Mouse (Mus musculus) limb, embryonic 10.5 days (tissue): ENCODE results near the gene Mturn. TPM values are rescaled to one million over a fixed set of nuclear protein-coding genes. Genes with fewer than 3 reads are reported as not detected.

Experiments
- DNase-seq: peaks from one replicate; pipeline ENCODE4 v3.0.0-alpha.2; 2017; ENCODE audit warnings: low spot score
- H3K27ac ChIP-seq: fragments of 300-500 bp; sonication (generic); 2 replicates; pipeline ENCODE4 v1.5.1; 2016; ENCODE audit warnings: mild to moderate bottlenecking
- H3K27me3 ChIP-seq: fragments of 300-500 bp; sonication (generic); 2 replicates; pipeline ENCODE4 v1.6.1; 2016; ENCODE audit warnings: low read depth, mild to moderate bottlenecking; ENCODE audit not compliant: poor library complexity, severe bottlenecking
- H3K36me3 ChIP-seq: fragments of 300-500 bp; sonication (generic); 2 replicates; pipeline ENCODE4 v1.6.1; 2016; ENCODE audit warnings: mild to moderate bottlenecking, moderate library complexity
- H3K4me1 ChIP-seq: fragments of 300-500 bp; sonication (generic); 2 replicates; pipeline ENCODE4 v1.6.1; 2016
- H3K4me3 ChIP-seq: fragments of 300-500 bp; sonication (generic); 2 replicates; pipeline ENCODE4 v1.5.1; 2016; ENCODE audit warnings: mild to moderate bottlenecking, moderate library complexity
- H3K9me3 ChIP-seq: fragments of 300-500 bp; sonication (generic); replicated peaks from 2 replicates; pipeline ENCODE4 v1.6.1; 2016; ENCODE audit warnings: mild to moderate bottlenecking
- WGBS: fragments of 180-500 bp; shearing (Covaris S2); methylation state at CpG from one replicate; pipeline ENCODE4 v1.1.7; 2016; 5-methylcytosine and 5-hydroxymethylcytosine counted together
- polyA plus RNA-seq: library from polyadenylated mRNA; unstranded; fragments of >200 nt; fragmentation: Nextera tagmentation; extraction: Ambion mirVana; gene quantifications from 2 replicates; pipeline ENCODE4 v1.2.1, GENCODE M21; 2016

The Mturn gene
- polyA plus RNA-seq, 1 experiment from 2014 or later = 5.2 TPM

DNA sequence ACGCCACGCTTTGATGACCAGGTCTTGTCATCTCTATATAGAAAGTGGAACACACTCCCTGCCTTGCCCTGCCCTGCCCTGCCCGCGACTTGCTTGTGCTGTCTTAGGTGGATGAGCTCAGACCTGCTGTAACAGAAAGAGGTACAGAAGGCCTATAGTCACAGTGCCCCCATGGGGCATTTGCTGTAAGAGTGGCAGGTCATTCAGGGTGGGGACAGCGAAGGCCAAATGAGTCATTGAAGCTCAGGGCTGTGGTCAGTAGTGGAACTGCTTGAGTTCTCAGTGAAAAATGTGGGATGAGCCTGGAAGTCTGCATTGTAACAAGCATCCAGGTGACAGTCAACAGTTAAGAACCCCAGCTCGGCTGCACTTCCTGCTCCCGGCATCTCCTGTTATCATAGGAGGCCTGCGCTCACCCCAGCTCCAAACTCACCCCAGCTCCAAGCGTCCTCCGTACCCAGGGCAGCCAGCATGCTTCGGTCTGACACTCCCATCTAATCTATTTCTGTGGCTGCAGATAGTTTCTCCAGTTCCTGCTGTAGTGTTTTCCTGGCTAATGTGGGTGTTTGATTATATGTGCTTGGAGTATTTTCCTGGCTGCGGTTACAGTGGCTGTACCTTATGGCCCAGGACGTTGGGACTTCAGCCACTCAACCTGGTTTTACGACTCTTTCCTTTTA is 4.4 kb downstream of the Mturn start:
- H3K27ac ChIP-seq = no peak overlapping the region
- peaks cover 14% of the 10 kb centered on the region; the same call in 1 of the 2 replicates for H3K4me1 ChIP-seq
- 77% methylated on average over 14 of the region's 14 CpGs for WGBS
- no peaks in the 10 kb centered on the region for H3K36me3 ChIP-seq
- no peak overlapping the region for H3K4me3 ChIP-seq
- H3K9me3 ChIP-seq = no peaks in the 10 kb centered on the region
- peaks cover 41% of the 10 kb centered on the region for H3K27me3 ChIP-seq
- DNase-seq = no peak

DNA sequence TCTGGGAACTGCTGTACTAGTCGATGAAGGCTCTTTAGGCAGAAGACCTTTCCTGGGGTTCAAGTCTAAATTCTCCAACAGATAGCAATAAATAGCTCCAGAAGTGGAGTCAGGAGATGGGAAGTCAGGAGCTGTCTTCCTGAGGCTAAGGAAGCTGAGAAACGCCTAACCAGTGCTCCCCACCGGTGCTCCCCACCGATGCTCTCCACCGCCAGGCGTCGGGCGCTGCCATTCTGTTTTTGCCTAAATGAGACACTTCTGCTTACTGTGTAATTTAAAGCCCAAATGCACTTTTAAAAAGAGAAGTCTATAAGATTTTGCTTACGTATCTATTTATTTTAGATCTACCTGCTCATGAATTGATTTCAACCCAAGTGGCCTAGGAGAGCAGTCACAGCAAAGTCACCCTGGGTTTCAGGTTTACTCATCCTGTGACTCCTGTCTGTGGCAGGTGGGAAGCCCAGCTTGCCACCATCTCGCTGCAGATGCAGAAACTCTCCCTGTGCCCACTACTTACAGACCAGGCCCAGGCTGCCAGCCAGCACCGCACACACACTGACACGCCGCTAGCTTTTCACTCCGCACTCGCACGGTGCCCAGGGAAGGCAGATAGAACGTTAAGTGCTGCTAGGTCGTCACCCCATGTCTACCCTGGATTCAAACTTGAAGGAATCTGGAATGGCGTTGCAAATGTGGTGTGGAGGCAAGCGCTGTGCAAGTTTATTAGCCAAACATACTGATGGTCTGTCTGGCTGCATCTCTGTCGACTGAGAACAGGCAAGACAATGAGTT is 5.7 kb downstream of the Mturn start:
- Histone ChIP-seq H3K27ac (no peak overlapping the region), H3K4me1 (peaks cover 5% of the 10 kb centered on the region; the same call in 1 of the 2 replicates), H3K27me3 (peaks cover 37% of the 10 kb centered on the region), H3K9me3 (no peaks in the 10 kb centered on the region), H3K4me3 (no peak overlapping the region), H3K36me3 (no peaks in the 10 kb centered on the region)
- DNase-seq = no peak
- WGBS = 90% methylated on average over 21 of the region's 21 CpGs

DNA sequence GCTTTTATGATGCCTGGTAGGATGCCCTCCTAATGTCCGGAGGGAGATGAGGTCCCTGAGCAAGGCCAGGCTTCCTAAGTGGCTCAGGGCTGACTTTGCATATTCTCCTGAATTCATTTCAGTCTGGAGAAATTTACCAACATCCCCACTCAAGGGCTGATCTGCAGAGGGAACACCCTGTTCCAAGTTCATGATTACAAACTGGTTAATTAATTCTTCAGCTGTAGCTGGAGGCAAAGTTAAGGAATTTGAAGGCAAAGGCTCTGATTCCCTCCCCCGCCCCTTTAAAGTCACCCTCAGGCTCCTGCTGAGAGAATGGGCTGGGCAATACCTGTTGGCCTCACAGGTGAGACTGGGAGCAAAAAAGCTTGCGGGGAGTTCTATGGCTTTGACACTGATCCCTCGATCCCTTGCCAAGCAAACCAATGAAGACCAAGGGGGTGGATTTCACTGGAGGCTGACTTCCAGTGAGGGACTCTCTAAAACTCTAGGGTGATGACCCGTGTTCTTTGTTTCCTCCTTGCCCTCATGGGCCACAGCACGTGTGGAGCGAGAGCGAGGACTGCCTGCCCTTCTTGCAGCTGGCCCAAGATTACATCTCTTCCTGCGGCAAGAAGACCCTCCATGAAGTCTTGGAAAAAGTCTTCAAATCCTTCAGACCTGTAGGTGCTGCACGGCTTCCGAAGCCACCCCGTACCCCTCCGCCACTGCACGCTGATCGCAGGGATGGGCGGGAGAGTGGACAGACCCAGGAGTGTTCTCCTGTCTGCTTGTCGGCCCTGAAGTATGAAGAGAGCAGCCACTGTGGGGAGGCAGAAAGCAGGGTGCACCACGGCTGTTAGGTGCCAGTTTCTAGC is 7.3 kb downstream of the Mturn start:
- H3K36me3 ChIP-seq = no peaks in the 10 kb centered on the region
- H3K4me3 ChIP-seq = no peak overlapping the region
- 76% methylated on average over 18 of the region's 18 CpGs for WGBS
- H3K4me1 ChIP-seq = no peaks in the 10 kb centered on the region
- H3K9me3 ChIP-seq = no peaks in the 10 kb centered on the region
- peaks cover 22% of the 10 kb centered on the region for H3K27me3 ChIP-seq
- H3K27ac ChIP-seq = no peak overlapping the region
- no peak for DNase-seq

DNA sequence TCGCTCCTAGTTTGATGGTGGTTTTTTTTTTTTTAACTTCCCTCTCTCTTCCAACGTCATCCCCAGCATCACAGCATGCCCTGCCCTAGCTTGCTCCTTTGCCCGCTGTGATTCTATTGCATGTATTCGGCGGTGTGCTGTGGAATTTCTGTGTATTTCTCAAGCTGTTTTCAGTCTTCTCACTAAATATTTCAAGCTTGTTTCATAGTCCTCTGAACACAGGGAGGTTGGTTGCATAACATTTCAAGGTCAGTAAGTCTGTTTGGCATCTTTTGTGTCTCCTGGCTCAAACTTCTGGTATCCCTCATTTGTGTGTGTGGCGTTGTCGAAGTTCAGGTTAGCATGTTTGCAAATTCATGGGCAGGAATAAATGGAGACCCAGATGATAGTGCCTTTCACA is 8.3 kb downstream of the Mturn start:
- no peak overlapping the region for H3K4me3 ChIP-seq
- no peaks in the 10 kb centered on the region for H3K4me1 ChIP-seq
- H3K27ac ChIP-seq = no peak overlapping the region
- DNase-seq = no peak
- H3K9me3 ChIP-seq = no peaks in the 10 kb centered on the region
- peaks cover 13% of the 10 kb centered on the region; the same call in 1 of the 2 replicates for H3K27me3 ChIP-seq
- H3K36me3 ChIP-seq = no peaks in the 10 kb centered on the region
- 88% methylated on average over 7 of the region's 7 CpGs for WGBS

- peaks cover 13% of the 10 kb centered on the region; the same call in 1 of the 2 replicates for H3K27me3 ChIP-seq
- no peak for DNase-seq
- H3K9me3 ChIP-seq = no peaks in the 10 kb centered on the region
- H3K36me3 ChIP-seq = no peaks in the 10 kb centered on the region
- WGBS = 87% methylated on average over 13 of the region's 13 CpGs
- no peak overlapping the region for H3K27ac ChIP-seq
- no peaks in the 10 kb centered on the region for H3K4me1 ChIP-seq
- H3K4me3 ChIP-seq = no peak overlapping the region
Measured at GRCm38 (mm10) chr6:54690838-54691237, 9.4 kb downstream of the Mturn start.

DNA sequence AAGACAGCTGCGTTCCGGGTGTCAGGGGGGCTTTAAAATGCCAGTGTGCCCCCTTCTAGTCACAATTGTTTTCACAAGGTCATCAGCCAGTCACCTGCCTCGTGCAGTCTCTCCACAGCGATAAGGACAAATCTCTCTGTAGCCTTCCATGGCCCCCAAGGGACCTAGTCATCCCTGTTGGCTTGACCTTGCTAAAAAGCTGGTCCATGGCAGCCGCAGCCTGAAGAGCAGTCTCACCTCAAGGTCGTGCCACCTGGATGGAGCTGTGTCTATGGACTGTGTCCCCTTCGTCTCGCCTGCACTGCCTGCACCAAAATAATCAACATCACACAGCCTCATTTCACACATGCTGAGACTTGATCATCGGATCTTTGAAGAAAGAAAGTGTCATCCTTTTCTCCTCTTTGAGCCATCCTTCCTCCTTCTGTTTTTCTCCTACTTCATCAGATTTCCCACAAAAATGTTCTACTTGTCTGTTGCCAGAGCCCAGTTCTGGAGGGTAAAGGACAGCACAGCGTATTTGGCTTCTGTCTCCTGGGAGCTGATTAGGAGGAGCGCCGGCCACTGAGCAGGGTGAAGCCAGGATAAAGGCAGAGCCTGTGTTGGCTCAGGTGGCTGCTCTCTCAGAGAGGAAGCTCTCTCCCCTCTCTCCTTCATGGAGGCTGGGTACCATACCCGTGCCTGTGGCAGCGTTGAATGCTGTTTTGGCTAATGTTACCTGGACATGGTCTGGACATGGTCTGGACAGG is 10.1 kb downstream of the Mturn start:
- H3K4me3 ChIP-seq = no peak overlapping the region
- H3K27ac ChIP-seq = no peak overlapping the region
- H3K36me3 ChIP-seq = no peaks in the 10 kb centered on the region
- WGBS = 83% methylated on average over 14 of the region's 14 CpGs
- no peaks in the 10 kb centered on the region for H3K9me3 ChIP-seq
- no peaks in the 10 kb centered on the region for H3K4me1 ChIP-seq
- H3K27me3 ChIP-seq = peaks cover 9% of the 10 kb centered on the region; the same call in 1 of the 2 replicates
- DNase-seq = no peak

- DNase-seq = no peak
- 60% methylated on average over 1 of the region's 1 CpGs for WGBS
Measured at GRCm38 (mm10) chr6:54692201-54692600, 10.8 kb downstream of the Mturn start.

DNA sequence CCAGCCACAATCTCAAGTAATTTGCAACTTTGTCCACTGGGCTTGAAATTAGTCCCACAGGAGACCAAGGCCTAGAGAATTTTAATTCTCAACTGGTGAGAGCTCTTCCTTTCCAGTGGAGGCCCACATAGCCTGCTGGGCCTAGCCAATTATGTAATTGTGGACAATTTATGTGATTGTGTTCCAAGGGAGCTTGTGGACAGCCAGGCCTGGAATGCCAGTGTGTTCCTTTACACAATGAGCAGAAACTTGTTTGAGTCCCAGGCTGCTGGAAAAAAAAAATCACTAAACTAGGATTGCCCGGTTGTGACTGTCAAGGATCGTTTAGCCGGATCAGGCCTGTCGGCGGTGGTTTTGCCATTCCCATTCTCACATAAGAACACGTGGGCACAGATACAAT is 11.9 kb downstream of the Mturn start:
- no peaks in the 10 kb centered on the region for H3K9me3 ChIP-seq
- WGBS = 94% methylated on average over 6 of the region's 6 CpGs
- H3K27me3 ChIP-seq = peaks cover 13% of the 10 kb centered on the region; the same call in 1 of the 2 replicates

More at GRCm38 (mm10) chr6:54692201-54692600, 10.8 kb downstream of the Mturn start:
- 0 out of 2 replicates have a peak, but pooled peaks cover 3% of the 10 kb centered on the region for H3K4me1 ChIP-seq
- H3K27ac ChIP-seq = no peak overlapping the region
- H3K4me3 ChIP-seq = no peak overlapping the region
- no peaks in the 10 kb centered on the region for H3K9me3 ChIP-seq
- H3K36me3 ChIP-seq = no peaks in the 10 kb centered on the region
- H3K27me3 ChIP-seq = peaks cover 13% of the 10 kb centered on the region; the same call in 1 of the 2 replicates

GRCm38 (mm10) chr6:54698691-54699476 is 17.5 kb downstream of the Mturn start:
- peak overlapping the region; percentile 59 for H3K4me3 ChIP-seq
- H3K27ac ChIP-seq = peak overlapping the region; percentile 42; the same call in 1 of the 2 replicates
- peaks cover 34% of the 10 kb centered on the region for H3K27me3 ChIP-seq
- WGBS = 9% methylated on average over 24 of the region's 24 CpGs
- H3K4me1 ChIP-seq = peaks cover 30% of the 10 kb centered on the region
- H3K36me3 ChIP-seq = no peaks in the 10 kb centered on the region
- H3K9me3 ChIP-seq = no peaks in the 10 kb centered on the region
- peak; percentile 46 for DNase-seq

More for the DNA sequence above, 11.9 kb downstream of the Mturn start:
- Histone ChIP-seq H3K36me3 (no peaks in the 10 kb centered on the region), H3K27ac (no peak overlapping the region), H3K4me3 (no peak overlapping the region), H3K4me1 (0 out of 2 replicates have a peak, but pooled peaks cover 3% of the 10 kb centered on the region)
- no peak for DNase-seq

- DNase-seq = peak; percentile 73
- Histone ChIP-seq H3K4me3 (peak overlapping the region; percentile 59), H3K36me3 (no peaks in the 10 kb centered on the region), H3K9me3 (no peaks in the 10 kb centered on the region), H3K27ac (peak overlapping the region; percentile 42; the same call in 1 of the 2 replicates), H3K27me3 (peaks cover 41% of the 10 kb centered on the region), H3K4me1 (peaks cover 36% of the 10 kb centered on the region)
- WGBS = 6% methylated on average over 19 of the region's 19 CpGs
Measured at GRCm38 (mm10) chr6:54699477-54700056, 18.1 kb downstream of the Mturn start.

- H3K27ac ChIP-seq = no peak overlapping the region
- no peak for DNase-seq
- no peak overlapping the region for H3K4me3 ChIP-seq
- peaks cover 45% of the 10 kb centered on the region for H3K27me3 ChIP-seq
- 90% methylated on average over 2 of the region's 2 CpGs for WGBS
- H3K36me3 ChIP-seq = no peaks in the 10 kb centered on the region
- H3K9me3 ChIP-seq = no peaks in the 10 kb centered on the region
- H3K4me1 ChIP-seq = peaks cover 44% of the 10 kb centered on the region
Measured at GRCm38 (mm10) chr6:54700516-54700915, 19.1 kb downstream of the Mturn start.
